Mouse (Mus musculus) heart, postnatal 0 days (tissue): ENCODE results near the gene Olfr1196. TPM values are rescaled to one million over a fixed set of nuclear protein-coding genes. Genes with fewer than 3 reads are reported as not detected.

Experiments
- ATAC-seq: fragments of 200-750 bp; cut with Nextera tagmentation; 2 replicates; pipeline ENCODE4 v1.8.0; 2017; ENCODE audit warnings: low read depth, moderate number of reproducible peaks, moderate library complexity; ENCODE audit not compliant: insufficient read depth
- DNase-seq: peaks from one replicate; pipeline ENCODE4 v3.0.0-alpha.2; 2016; ENCODE audit warnings: low spot score
- H3K27ac ChIP-seq: fragments of 300-500 bp; sonication (generic); 2 replicates; pipeline ENCODE4 v1.5.1; 2014; ENCODE audit warnings: low read depth, mild to moderate bottlenecking
- H3K27me3 ChIP-seq: fragments of 300-500 bp; sonication (generic); 2 replicates; pipeline ENCODE4 v1.6.1; 2014; ENCODE audit warnings: low read length, mixed read lengths; ENCODE audit not compliant: control insufficient read depth, insufficient read depth
- H3K36me3 ChIP-seq: fragments of 300-500 bp; sonication (generic); replicated peaks from 2 replicates; pipeline ENCODE4 v1.6.1; 2014; ENCODE audit warnings: low read length, mixed read lengths; ENCODE audit not compliant: control insufficient read depth, insufficient read depth
- H3K4me1 ChIP-seq: fragments of 300-500 bp; sonication (generic); 2 replicates; pipeline ENCODE4 v1.6.1; 2014; ENCODE audit warnings: antibody characterized with exemption; ENCODE audit not compliant: control insufficient read depth, insufficient read depth
- H3K4me2 ChIP-seq: fragments of 300-500 bp; sonication (generic); 2 replicates; pipeline ENCODE4 v1.6.1; 2014; ENCODE audit warnings: low read depth, mild to moderate bottlenecking, low read length, moderate library complexity
- H3K4me3 ChIP-seq: fragments of 300-500 bp; sonication (generic); 2 replicates; pipeline ENCODE4 v1.5.1; 2014; ENCODE audit warnings: low read depth, low read length
- H3K9ac ChIP-seq: fragments of 300-500 bp; sonication (generic); replicated peaks from 2 replicates; pipeline ENCODE4 v1.6.1; 2014; ENCODE audit warnings: low read depth, low read length, mixed read lengths
- H3K9me3 ChIP-seq: fragments of 300-500 bp; sonication (generic); replicated peaks from 2 replicates; pipeline ENCODE4 v1.6.1; 2016; ENCODE audit warnings: low read length; ENCODE audit not compliant: control insufficient read depth
- CTCF ChIP-seq: IDR thresholded peaks from 2 replicates; pipeline ENCODE4 v1.5.1; 2016; ENCODE audit warnings: antibody characterized with exemption, control low read depth, low read depth
- EP300 ChIP-seq: IDR thresholded peaks from 2 replicates; pipeline ENCODE4 v1.6.1; 2016; ENCODE audit warnings: antibody characterized with exemption, low read depth
- WGBS: fragments of 180-500 bp; shearing (Covaris S2); extraction: QIAGEN DNeasy Blood & Tissue Kit; methylation state at CpG from one replicate; pipeline ENCODE4 v1.1.7; 2014; 5-methylcytosine and 5-hydroxymethylcytosine counted together
- polyA plus RNA-seq: library from polyadenylated mRNA; unstranded; fragments of >200 nt; fragmentation: Nextera tagmentation; extraction: Ambion mirVana; gene quantifications from 2 replicates; pipeline ENCODE4 v1.2.1, GENCODE M21; 2015
- total RNA-seq: library from RNA; depleted of rRNA; stranded (reverse); fragments of >200 nt; gene quantifications from 2 replicates; pipeline ENCODE4 v1.2.3, GENCODE M21; 2014; ENCODE audit warnings: low replicate concordance; rRNA removed

The Olfr1196 gene
- total and polyA plus RNA-seq, 2 experiments from 2014 or later: not detected

- H3K4me3 ChIP-seq: no peak within 1 kb of the TSS
- no peak within 1 kb of the TSS for H3K9ac ChIP-seq
- 34% methylated on average over 1 of the region's 1 CpGs for WGBS
- no peak within 1 kb of the TSS for H3K27ac ChIP-seq
- no peak for DNase-seq
- H3K36me3 ChIP-seq: no peaks in the 10 kb centered on the region
- no peak for ATAC-seq
- H3K4me1 ChIP-seq: no peaks in the 10 kb centered on the region
- no peaks in the 10 kb centered on the region for H3K9me3 ChIP-seq
- no peaks in the 10 kb centered on the region for H3K27me3 ChIP-seq
- TF ChIP-seq CTCF (no peak), EP300 (no peak)
- H3K4me2 ChIP-seq: no peak within 1 kb of the TSS
These were observed 56.2 kb downstream of the Olfr1196 start, which contains the start of gene Olfr1192-ps1 for GRCm38 (mm10) chr2:88648209-88648608. Olfr1192-ps1 (plus strand) TSS chr2:88648509.

Other genes with a start within 250 kb of the Olfr1196 start
- gene Olfr1183, start 249.7 kb downstream of the Olfr1196 start, total RNA-seq: not detected in 2 replicates
- not detected in 2 replicates for gene Olfr1183, start 249.7 kb downstream of the Olfr1196 start, polyA plus RNA-seq
- gene Olfr1184, start 221.0 kb downstream of the Olfr1196 start, total RNA-seq: not detected in 2 replicates
- gene Olfr1184, start 221.0 kb downstream of the Olfr1196 start, polyA plus RNA-seq: not detected in 2 replicates
- not detected in 2 replicates for gene Olfr1185-ps1, start 211.3 kb downstream of the Olfr1196 start, total RNA-seq
- not detected in 2 replicates for gene Olfr1185-ps1, start 211.3 kb downstream of the Olfr1196 start, polyA plus RNA-seq
- gene Olfr1186, start 186.0 kb downstream of the Olfr1196 start, total RNA-seq: not detected in 2 replicates
- gene Olfr1186, start 186.0 kb downstream of the Olfr1196 start, polyA plus RNA-seq: not detected in 2 replicates
- gene Olfr1188, start 147.7 kb downstream of the Olfr1196 start, total RNA-seq: not detected in 2 replicates
- gene Olfr1188, start 147.7 kb downstream of the Olfr1196 start, polyA plus RNA-seq: not detected in 2 replicates
- not detected in 2 replicates for gene Olfr1189, start 118.1 kb downstream of the Olfr1196 start, total RNA-seq
- not detected in 2 replicates for gene Olfr1189, start 118.1 kb downstream of the Olfr1196 start, polyA plus RNA-seq
- gene Olfr1191-ps1, start 64.1 kb downstream of the Olfr1196 start, total RNA-seq: not detected in 2 replicates
- gene Olfr1191-ps1, start 64.1 kb downstream of the Olfr1196 start, polyA plus RNA-seq: not detected in 2 replicates
- gene Olfr1192-ps1, start 56.1 kb downstream of the Olfr1196 start, total RNA-seq: not detected in 2 replicates
- gene Olfr1192-ps1, start 56.1 kb downstream of the Olfr1196 start, polyA plus RNA-seq: not detected in 2 replicates
- gene Olfr1193, start 29.0 kb downstream of the Olfr1196 start, total RNA-seq: not detected in 2 replicates
- gene Olfr1193, start 29.0 kb downstream of the Olfr1196 start, polyA plus RNA-seq: not detected in 2 replicates
- gene Olfr1195, start 15.4 kb downstream of the Olfr1196 start, total RNA-seq: not detected in 2 replicates
- gene Olfr1195, start 15.4 kb downstream of the Olfr1196 start, polyA plus RNA-seq: not detected in 2 replicates
- gene Olfr1197, start 27.8 kb upstream of the Olfr1196 start, total RNA-seq: not detected in 2 replicates
- not detected in 2 replicates for gene Olfr1197, start 27.8 kb upstream of the Olfr1196 start, polyA plus RNA-seq
- not detected in 2 replicates for gene Olfr1198, start 46.8 kb upstream of the Olfr1196 start, total RNA-seq
- not detected in 2 replicates for gene Olfr1198, start 46.8 kb upstream of the Olfr1196 start, polyA plus RNA-seq
- not detected in 2 replicates for gene Olfr1199, start 55.9 kb upstream of the Olfr1196 start, total RNA-seq
- not detected in 2 replicates for gene Olfr1199, start 55.9 kb upstream of the Olfr1196 start, polyA plus RNA-seq
- not detected in 2 replicates for gene Olfr1200, start 65.9 kb upstream of the Olfr1196 start, total RNA-seq
- not detected in 2 replicates for gene Olfr1200, start 65.9 kb upstream of the Olfr1196 start, polyA plus RNA-seq
- not detected in 2 replicates for gene Olfr1201, start 88.4 kb upstream of the Olfr1196 start, total RNA-seq
- gene Olfr1201, start 88.4 kb upstream of the Olfr1196 start, polyA plus RNA-seq: not detected in 2 replicates
- not detected in 2 replicates for gene Olfr1202, start 109.9 kb upstream of the Olfr1196 start, total RNA-seq
- not detected in 2 replicates for gene Olfr1202, start 109.9 kb upstream of the Olfr1196 start, polyA plus RNA-seq
- not detected in 2 replicates for gene Olfr1205, start 125.1 kb upstream of the Olfr1196 start, total RNA-seq
- not detected in 2 replicates for gene Olfr1205, start 125.1 kb upstream of the Olfr1196 start, polyA plus RNA-seq
- gene Olfr1204, start 144.7 kb upstream of the Olfr1196 start, total RNA-seq: not detected in 2 replicates
- not detected in 2 replicates for gene Olfr1204, start 144.7 kb upstream of the Olfr1196 start, polyA plus RNA-seq
- gene Olfr1206, start 158.6 kb upstream of the Olfr1196 start, total RNA-seq: not detected in 2 replicates
- gene Olfr1206, start 158.6 kb upstream of the Olfr1196 start, polyA plus RNA-seq: not detected in 2 replicates
- not detected in 2 replicates for gene Olfr1208, start 197.7 kb upstream of the Olfr1196 start, total RNA-seq
- not detected in 2 replicates for gene Olfr1208, start 197.7 kb upstream of the Olfr1196 start, polyA plus RNA-seq
- gene Olfr1209, start 210.6 kb upstream of the Olfr1196 start, total RNA-seq: not detected in 2 replicates
- gene Olfr1209, start 210.6 kb upstream of the Olfr1196 start, polyA plus RNA-seq: not detected in 2 replicates
- not detected in 2 replicates for gene Olfr1211, start 233.5 kb upstream of the Olfr1196 start, total RNA-seq
- not detected in 2 replicates for gene Olfr1211, start 233.5 kb upstream of the Olfr1196 start, polyA plus RNA-seq
- not detected in 2 replicates for gene Olfr1212, start 249.4 kb upstream of the Olfr1196 start, total RNA-seq
- not detected in 2 replicates for gene Olfr1212, start 249.4 kb upstream of the Olfr1196 start, polyA plus RNA-seq